Mouse (Mus musculus) heart, postnatal 14 days (tissue): ENCODE measurements at regions not wholly inside any gene's neighbourhood (a gene's known extent, or its start where the extent isn't known, plus 50 kb on each side); places are given as distances from the start of the nearest gene placed in this dataset.

ENCODE experiments used
- DNase-seq, 2 experiments: peaks; one replicate each; pipeline ENCODE4 v3.0.0; 2021 to 2022
- intact Hi-C: fragments of 180-260 bp; cut with DNase I; formaldehyde crosslinking; loops from one replicate; pipeline ENCODE4 v1.15.1; 2025

DNA sequence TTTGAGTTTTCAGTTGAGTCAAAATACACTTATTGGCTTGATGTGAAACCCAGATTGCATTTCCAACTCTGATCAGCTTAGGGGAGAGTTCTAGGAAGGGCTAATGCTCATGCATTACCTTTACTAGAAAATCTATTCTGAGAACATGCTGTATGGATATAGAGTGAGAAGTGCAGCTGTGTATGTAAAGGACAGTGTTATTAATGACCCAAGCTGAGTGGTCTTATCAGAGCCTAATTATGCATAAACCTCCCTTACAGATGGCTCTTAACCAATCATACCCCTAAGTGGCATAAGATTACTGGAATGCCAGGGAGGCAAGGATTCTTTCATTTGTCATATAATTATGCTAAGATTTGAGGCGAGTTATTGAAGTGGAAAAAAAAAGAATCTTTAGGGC, 210.6 kb upstream of the 2610001J05Rik start:
- no peak for DNase-seq
- intact Hi-C loops, result no loop called here

- DNase-seq, result no peak
- intact Hi-C loops, result no loop called here
These were observed 192.4 kb upstream of the 2610001J05Rik start for GRCm38 (mm10) chr6:14063735-14064134.

DNA sequence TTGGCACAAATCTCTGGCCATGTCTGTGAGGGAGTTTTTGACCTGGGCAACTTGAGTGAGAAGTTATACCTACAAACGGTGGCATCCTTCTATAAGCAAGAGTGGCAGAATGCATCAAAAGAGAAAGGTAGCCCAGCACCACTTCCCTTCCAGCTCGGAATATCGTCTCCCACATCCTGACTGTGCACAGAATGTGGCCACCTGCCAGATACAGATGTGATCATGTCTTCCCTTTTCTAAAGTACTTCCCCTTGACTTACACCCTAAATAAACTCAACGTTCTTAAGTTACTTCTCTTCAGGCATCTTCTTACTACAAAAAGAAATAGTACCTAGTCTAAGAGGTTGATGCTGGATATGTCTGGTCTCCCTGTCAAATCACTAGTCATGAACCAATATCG, 175.2 kb upstream of the 2610001J05Rik start:
- intact Hi-C loops, result no loop called here
- no peak for DNase-seq

GRCm38 (mm10) chr6:14044654-14045053, 173.3 kb upstream of the 2610001J05Rik start:
- no peak for DNase-seq
- intact Hi-C loops, result no loop called here

DNA sequence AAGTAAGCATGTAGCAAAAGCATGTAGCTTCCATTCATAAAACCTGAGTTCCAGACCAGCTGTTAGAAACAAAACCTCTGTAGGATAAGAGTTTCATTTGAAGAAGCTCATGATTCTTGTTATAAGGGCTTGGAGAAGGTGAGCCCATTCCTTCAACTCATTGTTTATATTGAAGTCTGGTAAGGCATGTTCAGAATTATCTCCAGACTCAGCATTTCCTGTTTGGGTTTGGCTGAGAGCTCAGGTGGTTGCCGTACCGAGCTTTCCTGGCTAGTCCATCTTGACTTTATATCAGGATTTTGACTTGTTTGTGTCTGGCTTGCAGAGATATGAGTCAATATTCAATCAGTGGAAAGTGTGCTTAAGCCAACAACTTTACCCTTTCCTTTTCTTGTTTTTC, 154.6 kb upstream of the 2610001J05Rik start:
- no peak for DNase-seq
- intact Hi-C loops, result no loop called here

DNA sequence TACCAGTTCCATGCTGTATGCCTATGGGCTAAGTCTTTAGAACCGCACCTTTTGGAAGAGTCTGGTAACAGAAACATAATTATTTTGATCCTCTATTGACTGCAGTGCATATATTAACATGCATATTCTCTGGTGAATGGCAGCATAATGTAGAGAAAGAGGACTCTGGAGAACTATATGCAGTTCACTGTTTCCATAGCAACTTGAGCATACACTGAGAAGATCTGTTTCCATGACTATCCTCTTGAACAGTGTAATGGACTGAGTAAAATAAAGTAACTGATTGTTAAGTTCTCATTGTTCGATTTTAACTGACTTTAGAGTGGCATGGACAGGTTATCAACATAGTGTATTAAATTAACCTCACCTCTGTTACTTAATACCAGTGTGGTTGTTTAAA, 147.6 kb upstream of the 2610001J05Rik start:
- intact Hi-C loops, result no loop called here
- DNase-seq, result no peak

GRCm38 (mm10) chr6:13982606-13983389, 111.5 kb upstream of the 2610001J05Rik start:
- intact Hi-C loops, result no loop called here
- DNase-seq, result no peak

- intact Hi-C loops, result no loop called here
- no peak for DNase-seq
These were observed 103.6 kb upstream of the 2610001J05Rik start for GRCm38 (mm10) chr6:13974710-13975506.

DNA sequence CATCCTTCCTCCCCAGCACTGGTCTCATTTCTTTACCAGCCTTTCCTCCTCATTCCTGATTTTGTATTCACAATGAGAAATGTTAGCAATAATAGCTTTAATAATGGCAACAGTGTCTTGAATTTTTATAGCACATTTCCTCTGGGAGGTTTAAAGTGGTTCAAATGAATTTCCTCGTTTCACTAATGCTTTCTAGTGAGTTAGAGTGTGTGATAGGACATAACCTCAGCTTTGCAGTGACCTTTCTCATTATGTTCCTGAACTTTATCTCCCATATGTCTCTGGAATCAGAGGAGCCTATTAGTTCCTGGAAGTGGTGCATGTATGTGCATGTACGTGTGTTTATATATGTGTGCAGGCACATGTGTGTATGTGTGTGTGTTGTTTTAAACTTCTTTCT, 93.2 kb upstream of the 2610001J05Rik start:
- DNase-seq, result no peak
- intact Hi-C loops, result no loop called here

DNA sequence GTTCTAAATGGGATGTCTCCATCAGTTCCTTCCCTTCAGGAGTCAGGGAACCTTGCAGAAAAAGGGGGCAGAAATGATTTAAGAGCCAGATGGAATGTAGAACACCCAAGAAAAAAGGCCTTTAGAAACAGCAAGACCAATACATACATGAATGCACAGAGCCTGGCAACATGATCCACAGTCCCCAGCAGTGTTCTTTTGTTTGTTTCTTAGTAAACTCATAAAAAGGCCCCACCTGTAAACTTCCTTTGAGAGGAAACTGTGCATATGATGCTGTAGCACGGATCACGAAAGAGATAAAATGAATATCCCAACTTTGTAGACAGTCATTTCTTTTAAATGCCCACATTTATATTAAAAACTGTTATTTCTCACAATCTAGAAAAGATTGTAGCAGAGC, 92.7 kb upstream of the 2610001J05Rik start:
- no peak for DNase-seq
- intact Hi-C loops, result no loop called here

GRCm38 (mm10) chr6:13949640-13950039, 78.3 kb upstream of the 2610001J05Rik start:
- DNase-seq, result no peak
- intact Hi-C loops, result no loop called here

DNA sequence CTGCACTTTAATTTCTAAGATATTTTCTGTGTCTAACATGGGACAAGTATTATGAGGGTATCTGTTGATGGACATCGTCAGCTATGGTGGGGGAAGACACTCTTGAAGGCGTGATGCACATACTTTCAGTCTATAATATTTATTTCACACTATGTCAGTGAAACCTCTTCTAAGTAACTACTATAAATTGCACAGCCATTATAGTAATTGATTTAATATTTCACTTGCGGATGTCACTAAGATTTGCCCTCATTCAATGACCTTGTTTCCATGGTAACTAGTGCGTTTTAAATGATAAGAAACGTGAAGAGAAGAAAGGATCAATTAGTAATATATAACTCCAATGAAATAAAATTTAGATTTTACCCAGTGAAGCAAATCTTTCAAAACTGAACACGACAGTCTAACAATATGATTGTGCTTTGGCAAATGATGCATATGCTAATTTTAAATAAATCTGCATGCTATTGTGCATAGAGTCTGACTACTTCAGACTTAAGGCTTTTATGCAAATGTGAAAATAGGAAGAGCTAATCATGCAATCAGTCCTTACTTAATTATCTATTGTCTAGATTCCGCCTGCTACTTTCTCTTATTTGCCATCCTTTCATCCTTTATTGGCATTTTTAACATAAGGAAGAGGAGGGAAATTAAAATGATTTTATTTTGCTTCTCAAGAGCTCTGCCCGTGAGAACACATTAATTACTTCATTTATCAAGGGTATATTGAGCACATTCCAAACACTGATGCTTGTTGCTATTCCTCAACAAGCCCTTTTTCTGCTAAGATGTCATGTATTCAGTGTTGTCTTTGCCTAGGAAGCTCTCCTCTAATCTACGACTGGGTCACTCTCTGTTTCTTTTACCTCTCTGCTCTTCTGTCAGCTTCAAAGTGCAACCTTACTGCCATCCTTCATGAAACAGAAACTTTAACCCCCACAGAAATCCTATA, 49.8 kb upstream of the 2610001J05Rik start:
- DNase-seq, result no peak
- intact Hi-C loops, result no loop called here
